Mouse (Mus musculus): ENCODE results near the gene Ralgapb.

- TF ChIP-seq POLR2A (IDR thresholded peaks at IDR 0.05; ENCODE audit: low read depth, low read length) (no peak), CTCF (conservative IDR thresholded peaks at IDR 0.05; ENCODE audit: insufficient read depth, insufficient read length, low read depth, low read length) (no peak)
These were observed 96.8 kb downstream of the Ralgapb start for GRCm38 (mm10) chr2:158506475-158506874.
